Mouse (Mus musculus): ENCODE results near the gene Ift43.

DNA sequence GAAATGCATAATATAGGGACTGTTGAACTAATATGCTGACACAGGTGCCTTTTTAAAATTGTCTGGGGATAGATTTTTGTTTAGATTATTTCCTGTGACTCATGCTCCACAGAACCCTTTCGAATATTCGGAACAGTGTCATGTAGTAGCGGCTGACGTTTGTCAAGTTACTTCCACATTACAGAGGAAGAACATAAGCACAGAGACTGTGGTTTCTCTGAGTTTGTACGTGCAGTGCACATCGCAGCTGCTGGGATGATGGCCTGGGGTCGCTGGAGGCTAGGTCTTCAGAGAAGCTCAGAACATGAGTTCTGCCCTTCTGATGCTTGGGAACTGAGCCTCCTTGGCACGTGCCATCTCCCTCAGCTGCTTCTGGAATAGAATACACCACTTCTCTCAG lies 35.0 kb upstream of the Ift43 start:
- no peak for TF ChIP-seq TAL1 (IDR thresholded peaks at IDR 0.05; ENCODE audit: low read length)
- TF ChIP-seq GATA1 (IDR thresholded peaks at IDR 0.05; ENCODE audit: low read length), result no peak
